Mouse (Mus musculus) c-Kit-positive CD71-positive TER-119-positive erythroid progenitor cells, embryonic 14.5 days (primary cell): ENCODE data around the gene Irx6.

Source experiments
- DNase-seq: peaks from one replicate; pipeline ENCODE4 v3.0.0-alpha.2; 2013; ENCODE audit warnings: low spot score

Gene Irx6

DNA sequence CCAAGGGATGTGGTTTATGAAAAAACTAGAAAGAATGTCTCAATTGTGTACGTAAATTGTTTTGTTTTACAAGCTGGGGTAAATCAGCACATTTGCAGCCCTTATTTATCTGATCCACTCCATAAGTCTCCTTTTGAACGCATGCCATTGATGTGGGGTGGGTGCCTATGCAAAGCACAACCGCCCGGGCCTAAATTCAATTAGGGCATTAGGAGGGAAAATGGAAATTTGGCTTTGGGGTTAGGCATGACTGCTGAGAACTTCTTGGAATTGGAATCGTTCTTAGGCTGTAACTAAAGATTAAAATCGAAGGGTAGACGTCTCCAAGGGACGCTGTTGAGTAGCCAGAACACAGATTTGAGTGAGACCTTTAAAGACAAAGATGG lies 47.8 kb downstream of the Irx6 start:
- no peak for DNase-seq

DNA sequence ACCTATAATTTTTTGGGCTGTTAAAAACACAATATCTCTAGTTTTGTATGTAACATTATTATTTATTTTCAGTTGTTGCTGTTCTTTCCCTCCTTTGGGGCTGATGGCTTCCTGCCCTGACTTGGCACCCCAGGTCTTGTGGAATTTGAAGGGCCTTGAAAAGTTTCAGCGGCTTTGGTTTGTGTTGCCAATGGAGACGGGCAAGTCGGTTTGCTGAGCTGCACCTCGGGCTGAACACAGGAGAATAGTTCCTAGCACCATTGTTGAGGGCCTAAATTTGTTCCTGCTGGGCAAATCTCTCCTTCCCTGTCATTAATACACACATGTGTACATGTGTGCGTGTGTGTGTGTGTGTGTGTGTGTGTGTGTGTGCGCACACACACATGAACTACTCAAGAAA lies 49.2 kb downstream of the Irx6 start:
- no peak for DNase-seq

DNA sequence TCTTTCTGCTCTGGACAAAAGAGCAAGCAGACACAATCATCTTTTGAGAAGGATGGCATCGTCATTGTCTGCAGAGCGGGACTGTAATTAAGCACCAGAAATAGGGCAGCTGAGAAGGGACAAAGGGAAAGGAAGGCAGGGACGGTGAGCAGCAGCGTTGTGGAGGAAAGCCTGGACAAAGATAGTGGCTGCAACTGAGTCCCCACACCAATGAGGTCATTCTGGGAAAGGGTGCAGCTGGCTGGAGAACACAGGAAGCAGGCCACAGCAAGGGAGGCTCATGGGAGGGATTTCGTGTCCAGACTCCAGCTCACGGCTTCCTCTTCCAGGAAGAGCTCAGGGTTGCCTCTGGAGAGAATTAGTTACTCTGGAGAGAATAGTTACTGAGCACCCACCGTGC lies 49.9 kb downstream of the Irx6 start:
- DNase-seq, result no peak

DNA sequence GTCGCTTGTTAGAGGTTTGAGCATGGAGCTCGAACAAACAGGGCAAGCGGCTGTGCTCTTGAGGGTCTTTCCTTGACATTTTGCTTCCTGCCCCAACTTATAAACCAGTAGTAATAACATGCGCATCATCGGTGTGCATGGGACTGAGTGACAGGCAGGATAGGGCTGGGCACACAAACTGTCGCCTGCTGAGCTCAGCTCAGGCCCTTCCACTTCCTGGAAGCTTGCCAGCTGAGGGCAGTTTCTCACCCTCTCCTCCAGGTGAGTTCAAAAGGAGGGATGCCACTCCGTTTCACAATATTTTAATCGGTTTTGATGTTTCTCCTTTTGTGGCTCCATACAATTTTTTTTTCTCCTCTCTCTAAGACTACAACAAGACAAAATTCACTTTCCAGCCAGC lies 50.3 kb downstream of the Irx6 start:
- no peak for DNase-seq
